Mouse (Mus musculus) embryonic facial prominence, embryonic 13.5 days (tissue): ENCODE results near the gene Pmepa1. TPM values are rescaled to one million over a fixed set of nuclear protein-coding genes. Genes with fewer than 3 reads are reported as not detected.

Experiments used
- ATAC-seq: fragments of 200-750 bp; cut with Nextera tagmentation; 2 replicates; pipeline ENCODE4 v1.8.0; 2017; ENCODE audit warnings: low read depth; ENCODE audit not compliant: insufficient number of reproducible peaks, insufficient read depth, low FRiP score, low TSS enrichment
- H3K27ac ChIP-seq: fragments of 300-500 bp; sonication (generic); 2 replicates; pipeline ENCODE4 v1.5.1; 2015; ENCODE audit warnings: moderate library complexity, mild to moderate bottlenecking, inconsistent platforms
- H3K27me3 ChIP-seq: fragments of 300-500 bp; sonication (generic); 2 replicates; pipeline ENCODE4 v1.6.1; 2015; ENCODE audit warnings: mild to moderate bottlenecking, inconsistent platforms
- H3K36me3 ChIP-seq: fragments of 300-500 bp; sonication (generic); 2 replicates; pipeline ENCODE4 v1.6.1; 2015; ENCODE audit warnings: mild to moderate bottlenecking, inconsistent platforms
- H3K4me1 ChIP-seq: fragments of 300-500 bp; sonication (generic); 2 replicates; pipeline ENCODE4 v1.6.1; 2015; ENCODE audit warnings: inconsistent platforms
- H3K4me2 ChIP-seq: fragments of 300-500 bp; sonication (generic); 2 replicates; pipeline ENCODE4 v1.6.1; 2015; ENCODE audit warnings: moderate library complexity, mild to moderate bottlenecking, inconsistent platforms
- H3K4me3 ChIP-seq: fragments of 300-500 bp; sonication (generic); 2 replicates; pipeline ENCODE4 v1.5.1; 2015; ENCODE audit warnings: mild to moderate bottlenecking, inconsistent platforms
- H3K9ac ChIP-seq: fragments of 300-500 bp; sonication (generic); 2 replicates; pipeline ENCODE4 v1.6.1; 2015; ENCODE audit warnings: mild to moderate bottlenecking, inconsistent platforms
- H3K9me3 ChIP-seq: fragments of 300-500 bp; sonication (generic); 2 replicates; pipeline ENCODE4 v1.6.1; 2016; ENCODE audit warnings: inconsistent platforms
- WGBS: fragments of 180-500 bp; shearing (Covaris S2); methylation state at CpG from one replicate; pipeline ENCODE4 v1.1.7; 2015; ENCODE audit warnings: mixed read lengths; 5-methylcytosine and 5-hydroxymethylcytosine counted together
- polyA plus RNA-seq: library from polyadenylated mRNA; unstranded; fragments of >200 nt; fragmentation: Nextera tagmentation; extraction: Ambion mirVana; gene quantifications from 2 replicates; pipeline ENCODE4 v1.2.1, GENCODE M21; 2015

Gene Pmepa1
- polyA plus RNA-seq, 1 experiment from 2014 or later = 6.3 TPM

DNA sequence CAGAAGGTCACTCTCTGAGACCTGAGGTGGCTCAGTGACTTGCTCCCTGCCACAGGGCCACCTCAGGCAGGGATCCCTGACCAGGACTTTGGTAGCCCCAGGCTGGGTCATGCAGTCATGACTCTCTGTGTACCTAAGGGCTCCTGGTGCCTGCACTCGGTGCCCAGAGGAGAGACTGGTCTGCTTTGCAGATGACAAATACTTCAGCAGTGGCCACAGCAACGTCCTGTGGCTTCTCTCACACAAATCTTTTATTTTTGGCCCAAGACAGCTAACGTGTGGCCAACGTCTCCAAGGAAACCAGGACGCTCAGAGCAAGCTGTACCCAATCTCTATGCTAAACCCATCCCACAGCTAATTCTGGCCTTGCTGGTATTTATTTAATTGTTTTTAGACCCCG lies 16.7 kb upstream of the Pmepa1 start:
- H3K27me3 ChIP-seq = no peaks in the 10 kb centered on the region
- no peak overlapping the region for H3K4me2 ChIP-seq
- H3K4me3 ChIP-seq = no peak overlapping the region
- no peaks in the 10 kb centered on the region for H3K36me3 ChIP-seq
- no peaks in the 10 kb centered on the region for H3K9me3 ChIP-seq
- no peak for ATAC-seq
- H3K9ac ChIP-seq = no peak overlapping the region
- H3K4me1 ChIP-seq = no peaks in the 10 kb centered on the region
- 68% methylated on average over 6 of the region's 6 CpGs for WGBS
- no peak overlapping the region for H3K27ac ChIP-seq

DNA sequence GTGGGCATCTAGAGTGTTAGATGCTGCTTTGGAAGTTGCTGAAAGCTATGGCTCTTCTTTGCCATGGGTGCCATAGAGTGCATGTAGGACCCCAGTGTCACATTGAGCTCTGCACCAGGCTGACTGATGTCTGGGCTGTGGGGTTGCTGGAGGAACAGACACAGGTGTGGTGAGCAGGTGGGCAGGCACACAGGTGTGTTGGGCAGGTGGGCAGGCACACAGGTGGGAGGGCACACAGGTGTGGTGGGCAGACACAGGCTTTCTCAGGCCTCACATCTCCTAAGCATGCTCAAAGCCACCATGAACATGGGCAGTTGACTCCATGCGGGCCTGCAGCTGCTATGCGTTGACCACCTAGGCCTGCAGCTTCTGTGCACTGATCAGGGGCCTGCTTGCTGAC lies 16.2 kb upstream of the Pmepa1 start:
- H3K36me3 ChIP-seq = no peaks in the 10 kb centered on the region
- H3K9me3 ChIP-seq = no peaks in the 10 kb centered on the region
- WGBS = 96% methylated on average over 2 of the region's 2 CpGs
- H3K4me1 ChIP-seq = no peaks in the 10 kb centered on the region
- ATAC-seq = no peak
- no peak overlapping the region for H3K27ac ChIP-seq
- H3K4me2 ChIP-seq = no peak overlapping the region
- H3K9ac ChIP-seq = no peak overlapping the region
- H3K4me3 ChIP-seq = no peak overlapping the region
- no peaks in the 10 kb centered on the region for H3K27me3 ChIP-seq

- 94% methylated on average over 11 of the region's 11 CpGs for WGBS
- Histone ChIP-seq H3K27me3 (no peaks in the 10 kb centered on the region), H3K27ac (no peak overlapping the region), H3K4me2 (no peak overlapping the region), H3K4me3 (no peak overlapping the region), H3K36me3 (no peaks in the 10 kb centered on the region), H3K9me3 (no peaks in the 10 kb centered on the region), H3K9ac (no peak overlapping the region), H3K4me1 (no peaks in the 10 kb centered on the region)
- no peak for ATAC-seq
Observed at GRCm38 (mm10) chr2:173290981-173291380, 14.6 kb upstream of the Pmepa1 start.

- no peaks in the 10 kb centered on the region for H3K4me1 ChIP-seq
- no peaks in the 10 kb centered on the region for H3K27me3 ChIP-seq
- H3K4me2 ChIP-seq = no peak overlapping the region
- H3K9ac ChIP-seq = no peak overlapping the region
- no peaks in the 10 kb centered on the region for H3K9me3 ChIP-seq
- no peaks in the 10 kb centered on the region for H3K36me3 ChIP-seq
- H3K27ac ChIP-seq = no peak overlapping the region
- no peak overlapping the region for H3K4me3 ChIP-seq
- no peak for ATAC-seq
- WGBS = 73% methylated on average over 3 of the region's 3 CpGs
Observed at GRCm38 (mm10) chr2:173289928-173290327, 13.6 kb upstream of the Pmepa1 start.

GRCm38 (mm10) chr2:173285816-173286538 lies 9.6 kb upstream of the Pmepa1 start:
- H3K27ac ChIP-seq = no peak overlapping the region
- no peak overlapping the region for H3K9ac ChIP-seq
- WGBS = 74% methylated on average over 12 of the region's 12 CpGs
- H3K4me2 ChIP-seq = no peak overlapping the region
- H3K27me3 ChIP-seq = no peaks in the 10 kb centered on the region; the same call in 1 of the 2 replicates
- no peak overlapping the region for H3K4me3 ChIP-seq
- peaks cover 19% of the 10 kb centered on the region for H3K4me1 ChIP-seq
- no peak for ATAC-seq
- H3K9me3 ChIP-seq = no peaks in the 10 kb centered on the region
- no peaks in the 10 kb centered on the region for H3K36me3 ChIP-seq

- no peak overlapping the region for H3K27ac ChIP-seq
- ATAC-seq = no peak
- H3K4me3 ChIP-seq = no peak overlapping the region
- no peaks in the 10 kb centered on the region for H3K9me3 ChIP-seq
- H3K9ac ChIP-seq = no peak overlapping the region
- 79% methylated on average over 6 of the region's 6 CpGs for WGBS
- peaks cover 23% of the 10 kb centered on the region for H3K4me1 ChIP-seq
- no peaks in the 10 kb centered on the region; the same call in 1 of the 2 replicates for H3K27me3 ChIP-seq
- H3K36me3 ChIP-seq = no peaks in the 10 kb centered on the region
- H3K4me2 ChIP-seq = no peak overlapping the region
Observed at GRCm38 (mm10) chr2:173284771-173285170, 8.4 kb upstream of the Pmepa1 start.

DNA sequence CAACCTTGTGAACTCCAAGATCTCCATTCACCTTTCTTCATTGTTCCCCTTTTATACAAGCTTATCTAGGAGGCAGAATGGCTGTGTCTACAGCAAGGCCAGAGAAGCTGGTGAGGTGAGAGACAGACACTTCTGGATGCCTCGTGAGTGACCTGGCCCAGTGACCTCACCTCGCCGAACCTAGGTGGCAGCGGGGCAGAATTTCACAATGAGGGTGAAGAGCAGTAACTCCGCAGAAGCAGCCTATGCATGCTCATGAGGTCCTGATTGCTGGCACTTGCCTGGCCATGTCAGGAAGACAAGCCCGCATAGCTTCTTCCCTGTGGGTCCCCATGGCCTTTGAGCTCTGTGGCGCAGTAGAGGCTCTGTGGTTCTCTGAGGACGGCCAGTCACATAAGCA lies 5.9 kb upstream of the Pmepa1 start:
- Histone ChIP-seq H3K4me3 (no peak overlapping the region), H3K27me3 (no peaks in the 10 kb centered on the region; the same call in 1 of the 2 replicates), H3K36me3 (no peaks in the 10 kb centered on the region), H3K4me2 (no peak overlapping the region), H3K9me3 (no peaks in the 10 kb centered on the region), H3K27ac (no peak overlapping the region), H3K9ac (no peak overlapping the region), H3K4me1 (peaks cover 28% of the 10 kb centered on the region)
- 77% methylated on average over 8 of the region's 8 CpGs for WGBS
- ATAC-seq = no peak

- Histone ChIP-seq H3K4me3 (no peak overlapping the region), H3K4me1 (peaks cover 32% of the 10 kb centered on the region), H3K9ac (no peak overlapping the region), H3K9me3 (no peaks in the 10 kb centered on the region), H3K27ac (no peak overlapping the region), H3K4me2 (no peak overlapping the region), H3K27me3 (no peaks in the 10 kb centered on the region; the same call in 1 of the 2 replicates), H3K36me3 (no peaks in the 10 kb centered on the region)
- WGBS = 61% methylated on average over 9 of the region's 9 CpGs
- ATAC-seq = no peak
Observed at GRCm38 (mm10) chr2:173281021-173281937, 4.9 kb upstream of the Pmepa1 start.

GRCm38 (mm10) chr2:173278846-173279580 lies 2.7 kb upstream of the Pmepa1 start:
- H3K4me3 ChIP-seq = no peak overlapping the region
- no peak overlapping the region for H3K27ac ChIP-seq
- H3K9me3 ChIP-seq = no peaks in the 10 kb centered on the region
- H3K27me3 ChIP-seq = no peaks in the 10 kb centered on the region; the same call in 1 of the 2 replicates
- peaks cover 35% of the 10 kb centered on the region for H3K4me1 ChIP-seq
- H3K9ac ChIP-seq = no peak overlapping the region
- no peaks in the 10 kb centered on the region for H3K36me3 ChIP-seq
- no peak overlapping the region for H3K4me2 ChIP-seq
- ATAC-seq = no peak
- 69% methylated on average over 16 of the region's 16 CpGs for WGBS

- H3K9ac ChIP-seq = peak overlapping the region; percentile 99
- peaks cover 55% of the 10 kb centered on the region for H3K4me1 ChIP-seq
- peak overlapping the region; percentile 90 for H3K4me2 ChIP-seq
- no peaks in the 10 kb centered on the region for H3K9me3 ChIP-seq
- no peaks in the 10 kb centered on the region for H3K36me3 ChIP-seq
- 0 out of 2 replicates have a peak, but pooled peaks have one; percentile 2 for ATAC-seq
- H3K27me3 ChIP-seq = no peaks in the 10 kb centered on the region
- H3K4me3 ChIP-seq = peak overlapping the region; percentile 99
- 2% methylated on average over 12 of the region's 12 CpGs for WGBS
- peak overlapping the region; percentile 85 for H3K27ac ChIP-seq
Observed at GRCm38 (mm10) chr2:173276859-173277258, 526 bp upstream of the Pmepa1 start.
